Mouse (Mus musculus): ENCODE measurements around the gene Prpsap1.

Gene Prpsap1

DNA sequence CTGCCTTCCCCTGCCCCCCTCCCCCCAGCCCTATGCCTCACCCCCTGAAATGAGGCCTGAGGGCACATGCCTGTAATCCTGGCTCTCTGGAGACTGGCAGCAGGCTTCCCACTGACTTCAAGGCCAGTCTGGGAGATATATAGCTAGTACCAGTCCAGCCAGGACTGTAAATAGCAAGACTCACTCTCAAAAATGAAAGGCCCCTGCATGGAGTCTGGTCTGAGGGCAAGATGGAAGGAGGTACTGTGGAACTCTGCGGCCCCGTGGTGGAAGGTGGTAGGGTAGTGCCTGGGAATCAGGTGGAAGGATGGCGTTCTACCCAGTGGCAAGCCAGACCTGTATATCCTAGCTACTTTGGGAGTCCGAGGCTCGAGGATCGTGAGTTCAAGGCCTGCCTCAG lies 50.1 kb downstream of the Prpsap1 start:
- DNase-seq (ENCODE audit: low spot score), result no peak

DNA sequence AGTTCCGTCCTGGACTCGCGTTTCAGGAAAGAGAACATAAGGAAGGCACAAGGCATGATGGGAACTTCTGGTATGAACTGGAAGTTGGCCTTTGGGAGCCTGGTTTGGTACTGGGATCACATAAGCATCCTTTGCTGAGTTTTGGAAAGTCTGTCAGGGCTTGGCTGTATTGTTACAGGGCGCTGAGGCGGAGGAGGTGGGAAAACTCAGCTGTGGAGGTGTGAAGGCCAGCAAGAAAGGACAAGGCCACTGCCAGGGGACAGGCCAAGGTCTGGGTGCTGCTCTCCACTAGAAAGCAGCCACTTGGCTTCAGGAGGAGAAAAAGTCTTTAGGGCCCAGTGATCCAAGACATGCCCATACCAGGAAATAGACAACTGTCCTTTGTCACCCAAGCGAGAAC lies 50.7 kb downstream of the Prpsap1 start:
- no peak for DNase-seq (ENCODE audit: low spot score)

DNA sequence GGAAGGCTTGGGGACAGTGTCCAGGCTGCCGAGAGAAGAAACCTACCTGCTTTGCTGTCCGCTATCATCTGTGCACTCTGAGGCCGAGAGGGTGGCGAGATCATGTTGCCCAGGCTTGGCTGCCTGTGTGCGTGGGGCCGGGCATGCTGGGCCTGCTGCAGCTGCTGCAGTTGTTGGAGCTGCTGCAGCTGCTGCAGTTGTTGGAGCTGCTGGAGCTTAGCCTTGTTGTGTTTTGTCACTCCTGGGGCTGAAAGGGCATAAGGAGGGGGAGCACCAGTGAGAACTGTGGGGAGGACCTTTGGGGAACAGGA lies 51.2 kb downstream of the Prpsap1 start:
- no peak for DNase-seq (ENCODE audit: low spot score)

DNA sequence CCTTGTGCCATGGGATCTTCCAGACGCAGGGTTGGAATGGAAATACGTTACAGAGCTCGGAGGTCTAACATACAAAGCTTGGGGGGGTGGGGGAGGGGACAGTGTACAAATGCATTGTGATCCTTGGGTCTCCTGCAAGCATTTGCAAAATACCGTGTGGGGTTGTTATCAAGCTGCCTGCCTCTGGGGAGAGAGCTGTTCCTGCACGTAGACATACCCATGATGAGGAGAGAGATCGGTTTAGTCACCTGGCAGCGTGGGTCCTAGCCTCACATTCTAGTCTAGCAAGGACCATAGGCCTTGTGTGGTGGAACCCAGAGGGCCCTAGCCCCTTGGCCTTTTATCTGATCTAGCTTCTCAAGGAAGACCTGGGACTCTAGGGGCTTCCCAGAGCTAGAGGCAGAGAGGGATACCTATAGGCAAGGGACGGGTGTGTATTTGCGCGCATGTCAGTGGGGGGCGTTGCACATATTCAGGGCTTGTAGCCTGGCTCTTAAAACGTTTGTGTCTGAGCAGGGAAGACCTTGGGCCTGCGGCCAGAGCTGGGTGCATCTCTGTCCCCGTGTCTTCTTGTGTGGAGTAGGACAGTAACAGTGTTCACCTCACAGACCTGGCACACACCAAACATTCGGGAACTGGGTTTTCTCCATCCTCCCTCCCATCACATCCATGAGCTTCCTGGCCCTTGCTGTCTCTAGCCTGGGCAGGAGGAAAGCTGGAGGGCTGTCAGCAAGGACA lies 51.7 kb downstream of the Prpsap1 start:
- no peak for DNase-seq (ENCODE audit: low spot score)

DNA sequence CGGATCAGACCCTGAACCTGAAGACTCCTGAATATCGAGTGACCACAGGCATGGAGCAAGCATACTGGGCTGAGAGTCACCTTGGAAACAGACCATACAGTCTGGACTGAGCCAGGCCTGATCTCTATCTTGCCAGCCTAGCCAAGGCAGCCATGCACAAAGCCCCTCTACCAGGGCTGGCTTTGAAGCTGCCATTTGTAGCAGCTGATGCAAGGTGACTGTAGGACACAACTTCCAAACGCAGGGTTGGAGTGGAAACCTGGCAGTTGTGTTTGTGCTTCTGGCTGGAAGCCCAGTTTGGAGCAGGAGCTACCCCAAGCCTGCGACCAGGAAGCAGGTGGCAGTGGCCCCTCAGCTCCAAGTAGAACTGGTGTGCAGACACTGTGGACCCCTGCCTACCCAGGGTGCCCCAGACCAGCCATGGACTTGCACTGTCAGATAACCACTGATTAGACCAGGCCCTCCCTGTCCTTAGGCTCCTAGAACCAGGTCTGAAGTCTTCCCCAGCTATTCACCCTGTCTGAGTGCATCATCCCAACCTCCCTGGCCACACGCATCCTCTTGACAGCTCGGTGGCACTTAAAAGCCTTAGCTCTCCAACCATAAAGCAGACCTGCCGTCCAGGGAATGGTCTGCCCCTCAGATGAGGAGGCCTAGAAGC lies 53.5 kb downstream of the Prpsap1 start:
- DNase-seq (ENCODE audit: low spot score), result no peak

DNA sequence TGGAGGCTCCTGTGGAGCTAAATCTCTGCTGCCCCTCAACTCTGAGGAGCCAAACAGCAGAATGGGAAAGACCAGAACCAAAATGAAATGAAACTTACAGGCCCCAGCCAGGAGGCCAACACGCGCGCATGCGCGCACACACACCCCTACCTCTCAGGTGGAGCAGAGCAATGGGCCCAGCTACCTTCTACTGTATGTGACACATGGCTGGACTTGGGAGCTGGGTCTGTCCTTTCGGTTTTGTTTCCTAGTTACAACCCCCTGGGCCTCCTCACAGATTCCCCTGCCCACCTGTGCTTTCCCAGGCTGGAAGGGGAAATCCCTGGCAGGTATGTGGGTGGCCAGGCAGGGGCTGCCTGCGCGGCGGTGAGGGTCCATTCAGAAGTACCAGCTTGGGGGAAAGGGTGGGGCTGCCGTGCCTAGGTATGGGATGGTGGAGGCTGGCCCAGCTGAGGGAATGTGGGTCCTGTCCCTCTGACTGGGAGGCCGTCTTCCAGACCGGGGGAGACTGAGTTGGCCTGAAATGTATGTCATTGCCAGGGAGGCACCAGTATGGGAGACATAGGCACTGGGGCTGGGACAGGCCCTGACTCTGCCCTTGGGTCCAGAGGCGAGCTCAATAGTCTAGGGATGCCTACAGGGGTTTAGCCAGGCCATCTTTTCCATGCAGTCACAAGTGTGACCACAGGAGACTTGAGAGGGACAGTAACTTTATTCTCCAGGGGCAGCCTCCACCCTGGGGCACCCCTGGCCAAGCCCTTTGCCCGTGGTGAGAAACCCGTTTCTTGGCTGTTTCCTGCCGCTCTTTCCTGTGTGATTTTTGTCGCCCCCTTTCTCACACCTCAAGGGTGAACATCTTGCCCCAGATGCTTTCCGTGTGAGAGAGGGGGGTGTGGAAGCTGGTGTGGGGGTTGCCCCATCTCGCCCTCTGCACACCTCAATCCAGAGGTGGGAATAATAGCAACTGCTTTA lies 54.4 kb downstream of the Prpsap1 start:
- DNase-seq (ENCODE audit: low spot score), result no peak

DNA sequence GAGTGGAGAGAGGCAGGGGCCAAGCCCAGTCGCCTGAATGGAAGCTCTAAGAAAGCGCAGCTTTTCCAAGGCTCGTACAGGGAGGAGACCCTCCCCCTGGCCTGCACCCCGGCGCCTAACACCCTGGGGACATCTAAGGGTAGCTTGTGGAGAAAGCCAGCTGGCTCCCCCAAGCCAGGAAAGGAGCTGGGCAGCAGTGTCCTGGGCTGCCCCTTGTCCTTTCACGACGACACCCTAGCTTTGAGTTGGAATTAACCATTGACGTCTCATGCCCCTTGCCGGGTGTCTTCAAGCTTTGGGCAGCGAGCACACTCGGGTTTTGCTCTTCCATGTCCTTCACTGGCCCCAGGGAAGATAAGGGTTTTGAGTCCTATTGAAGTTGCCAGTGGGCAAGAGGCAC lies 56.5 kb downstream of the Prpsap1 start:
- DNase-seq (ENCODE audit: low spot score), result no peak

DNA sequence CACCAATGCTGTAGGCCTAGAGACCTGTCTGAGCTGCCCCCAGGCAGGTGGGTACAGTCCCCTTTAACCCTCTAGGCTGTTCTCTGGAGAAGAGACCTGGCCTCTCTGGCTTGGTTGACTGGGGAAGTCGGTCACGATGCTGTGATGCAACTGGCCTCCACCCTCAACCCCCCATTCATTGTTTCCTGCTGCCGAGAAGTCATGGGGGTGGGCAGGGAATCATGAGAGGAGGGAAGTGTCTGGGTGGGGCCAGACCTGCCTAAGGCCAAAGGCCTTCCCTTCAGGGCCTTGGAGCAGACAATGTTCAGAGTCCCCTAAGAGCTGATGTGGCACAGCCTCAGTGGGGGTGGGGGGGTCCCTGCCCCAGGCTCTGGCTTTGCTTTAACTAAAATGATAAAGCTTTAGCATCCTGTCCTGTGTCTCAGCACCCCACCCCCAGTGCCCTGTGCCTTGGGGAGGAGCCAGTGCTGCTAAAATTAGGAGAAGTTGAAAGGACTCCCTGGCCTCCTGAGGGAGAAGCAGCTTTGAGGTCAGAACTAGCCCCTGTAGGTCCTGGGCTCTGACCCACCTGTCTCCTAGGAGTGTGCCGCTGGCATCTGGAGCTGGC lies 57.2 kb downstream of the Prpsap1 start:
- DNase-seq (ENCODE audit: low spot score), result no peak

DNA sequence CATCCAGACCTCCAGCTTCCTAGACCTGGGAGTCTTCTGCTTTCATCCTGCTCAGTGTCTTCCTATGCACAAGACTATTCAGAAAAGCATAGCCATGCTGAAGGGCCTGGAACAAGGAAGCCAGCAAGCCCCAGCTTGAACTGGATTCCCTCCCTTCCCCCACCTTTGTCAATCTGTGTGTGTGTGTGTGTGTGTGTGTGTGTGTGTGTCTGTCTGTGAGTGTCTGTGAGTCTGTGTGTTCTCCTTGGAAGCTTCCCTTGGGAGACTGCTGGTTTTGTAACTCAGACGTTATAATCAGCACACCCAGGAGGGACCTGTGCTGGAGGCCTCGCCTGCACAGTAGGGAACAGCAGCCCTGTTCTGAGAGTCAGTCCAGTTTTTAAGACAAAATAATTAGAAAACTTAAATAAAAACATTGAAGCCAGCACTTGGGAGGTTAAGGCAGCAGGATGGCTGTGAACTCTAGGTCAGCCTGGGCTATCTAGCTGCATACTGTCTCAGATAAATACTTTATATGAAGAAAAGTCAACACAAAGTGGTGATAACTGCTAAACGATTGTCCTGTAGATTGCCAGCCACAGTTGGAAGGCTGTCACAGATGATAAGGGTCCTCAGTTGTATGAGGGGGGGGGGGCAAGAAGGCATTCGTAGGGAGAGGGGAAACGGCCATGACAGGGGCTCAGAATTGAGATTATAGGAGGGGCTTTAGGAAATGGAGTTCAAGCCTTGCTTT lies 57.8 kb downstream of the Prpsap1 start:
- no peak for DNase-seq (ENCODE audit: low spot score)

DNA sequence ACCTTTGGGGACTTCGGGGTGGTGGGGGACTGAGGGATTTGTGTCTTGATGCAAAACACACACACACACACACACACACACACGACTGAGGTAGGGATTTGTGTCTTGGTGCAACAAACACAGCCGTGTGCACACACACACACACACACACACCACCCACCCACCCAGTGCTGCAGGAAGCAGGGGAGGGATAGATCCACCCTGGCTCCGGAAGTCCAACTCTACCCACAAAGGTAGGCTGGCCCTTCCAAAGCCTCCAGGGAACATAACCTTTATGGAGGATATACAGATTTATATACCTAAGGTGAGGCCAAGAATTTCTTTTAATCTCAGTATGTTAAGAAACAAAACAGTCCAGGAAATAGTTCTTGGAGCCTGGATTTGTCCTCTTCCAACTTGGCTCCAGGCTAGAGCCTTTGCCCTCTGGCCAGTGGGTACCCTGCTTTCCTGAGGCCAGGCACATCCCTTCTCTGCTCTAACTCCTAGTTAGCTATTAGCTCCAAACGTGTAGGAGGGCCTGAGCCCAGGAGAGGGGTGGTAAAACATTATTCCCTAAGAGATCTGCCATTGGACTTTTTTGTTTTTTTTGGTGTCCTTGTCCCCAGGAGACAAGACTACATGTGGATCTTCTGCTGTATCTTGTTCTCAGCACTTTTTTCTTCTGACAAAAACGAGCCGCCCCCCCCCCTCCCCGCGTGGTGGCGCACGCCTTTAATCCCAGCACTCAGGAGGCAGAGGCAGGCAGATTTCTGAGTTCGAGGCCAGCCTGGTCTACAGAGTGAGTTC lies 58.8 kb downstream of the Prpsap1 start:
- no peak for DNase-seq (ENCODE audit: low spot score)

DNA sequence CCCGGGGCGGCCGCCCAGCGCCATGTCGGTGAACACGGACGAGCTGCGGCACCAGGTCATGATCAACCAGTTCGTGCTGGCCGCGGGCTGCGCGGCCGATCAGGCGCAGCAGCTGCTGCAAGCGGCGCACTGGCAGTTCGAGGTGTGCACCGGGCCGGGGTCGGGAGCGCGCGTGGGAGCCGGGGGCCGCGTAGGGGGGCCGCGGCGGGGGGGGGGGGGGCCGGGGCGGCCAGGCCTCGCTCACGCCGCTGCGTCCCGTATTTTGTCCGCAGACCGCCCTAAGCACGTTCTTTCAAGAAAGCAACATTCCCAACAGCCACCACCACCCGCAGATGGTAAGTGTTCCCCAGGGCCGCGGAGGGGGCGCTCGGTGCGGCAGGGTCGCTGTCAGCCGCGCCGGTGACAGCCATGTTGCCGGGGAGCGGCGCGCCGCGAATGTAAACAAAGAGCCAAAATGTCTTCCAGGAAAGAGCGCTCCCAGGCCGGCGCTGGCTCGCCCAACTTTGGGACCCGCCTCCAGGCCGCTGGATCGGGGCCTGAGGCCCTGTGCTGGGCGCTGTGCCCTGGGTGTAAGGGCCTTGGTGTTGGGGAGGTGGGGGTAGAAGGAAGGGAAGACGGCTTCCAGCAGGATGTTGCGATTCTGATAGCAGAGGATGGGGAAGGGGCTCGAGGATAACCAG lies 59.6 kb downstream of the Prpsap1 start:
- DNase-seq (ENCODE audit: low spot score), result peak; percentile 62

DNA sequence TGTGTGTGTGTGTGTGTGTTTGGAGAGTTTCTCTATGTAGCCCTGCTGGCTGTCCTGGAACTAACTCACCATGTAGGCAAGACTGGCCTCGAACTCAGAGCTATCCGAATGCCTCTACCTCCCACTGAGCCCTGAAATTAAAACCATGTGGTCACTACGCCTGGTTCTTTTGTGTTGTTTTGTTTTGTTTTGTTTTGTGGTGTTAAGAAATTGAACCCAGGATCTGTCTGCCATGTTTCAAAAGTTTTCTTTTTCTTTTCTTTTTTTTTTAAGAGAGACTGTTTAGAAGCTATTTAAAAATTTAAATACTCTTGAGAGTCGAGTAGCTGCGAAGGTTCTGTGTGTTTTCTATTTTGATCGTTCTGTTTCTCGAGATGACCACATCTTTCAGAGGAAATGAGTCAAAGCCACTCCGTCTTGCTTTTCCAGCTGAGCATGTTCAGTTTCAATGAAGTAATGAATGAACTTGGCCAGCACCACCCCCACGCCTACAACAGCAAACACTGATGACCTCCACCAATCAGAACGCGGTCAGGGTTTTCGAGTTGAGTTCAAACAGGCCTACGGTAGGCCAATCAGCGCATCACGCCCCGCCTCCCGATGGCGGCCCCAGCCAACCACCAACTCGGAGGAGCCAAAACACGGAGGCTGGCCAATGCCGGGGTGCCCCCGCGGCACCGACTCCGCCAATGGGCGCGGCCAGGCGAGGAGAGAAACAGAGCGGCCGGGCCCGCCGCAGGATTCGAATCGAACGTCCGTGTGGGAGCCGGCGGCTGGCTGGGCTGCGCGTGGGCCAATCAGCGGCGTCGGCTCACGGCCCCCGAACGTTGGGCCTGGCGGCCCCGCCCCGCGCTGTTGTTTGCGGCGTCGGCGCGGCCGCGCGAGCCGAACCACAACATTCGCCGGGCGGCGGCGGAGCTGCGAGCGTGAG lies 60.4 kb downstream of the Prpsap1 start, which contains the start of gene Ubald2:
Ubald2 (plus strand) TSS at position 739 of the 931 bp plus-strand sequence.
- DNase-seq (ENCODE audit: low spot score), result peak; percentile 99

DNA sequence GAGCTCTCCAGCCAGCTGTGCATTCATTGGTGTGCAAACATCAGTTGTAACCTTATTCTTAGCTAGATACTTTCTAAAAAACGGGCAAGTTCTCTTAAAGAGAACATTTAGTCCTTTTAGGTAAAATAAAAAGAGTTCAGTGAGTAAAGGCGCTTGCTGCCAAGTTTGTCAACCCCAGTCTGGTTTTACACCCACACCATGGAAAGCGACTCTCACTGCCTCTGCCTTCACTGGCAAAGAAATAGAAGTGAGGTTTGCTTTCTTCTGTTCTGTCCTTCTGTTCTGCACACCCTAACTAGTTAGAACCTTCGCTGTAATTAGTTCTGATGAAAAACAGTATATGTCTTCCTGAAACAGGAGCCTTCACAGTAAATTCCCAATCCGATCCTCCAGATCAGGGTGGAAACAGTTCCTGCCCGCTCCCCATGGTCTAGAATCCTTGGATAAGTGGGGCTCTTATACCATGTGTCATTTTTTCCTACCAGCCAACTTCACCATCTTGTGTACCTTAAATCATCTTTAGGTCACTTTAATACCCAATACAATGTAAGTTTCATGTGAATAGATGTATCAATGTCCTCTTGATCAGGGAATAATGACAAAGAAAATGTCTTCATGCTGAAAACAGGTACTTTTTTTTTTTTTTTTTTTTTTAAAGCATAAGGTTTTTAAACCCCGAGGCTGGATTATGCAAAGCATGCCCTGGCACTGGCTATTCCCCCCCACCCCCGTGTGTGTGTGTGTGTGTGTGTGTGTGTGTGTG lies 61.2 kb downstream of the Prpsap1 start:
- no peak for DNase-seq (ENCODE audit: low spot score)

DNA sequence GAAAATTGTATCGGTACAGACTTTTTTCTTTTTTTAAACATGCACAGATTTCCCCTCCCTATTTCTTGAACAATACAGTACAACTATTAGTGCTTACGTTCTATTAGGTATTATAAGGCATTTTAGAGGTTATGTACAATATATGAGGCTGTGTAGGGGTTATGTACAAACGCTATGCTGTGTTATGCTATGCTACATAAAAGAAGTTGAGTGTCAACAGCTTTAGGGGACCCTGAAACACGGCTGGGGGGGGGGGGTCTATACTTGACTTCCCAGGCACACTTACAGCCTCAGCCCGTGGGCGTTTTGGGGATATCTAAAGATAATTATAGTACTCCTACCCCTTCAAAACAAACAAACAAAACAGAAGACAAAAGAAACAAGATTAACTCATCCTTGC lies 61.9 kb downstream of the Prpsap1 start:
- no peak for DNase-seq (ENCODE audit: low spot score)

DNA sequence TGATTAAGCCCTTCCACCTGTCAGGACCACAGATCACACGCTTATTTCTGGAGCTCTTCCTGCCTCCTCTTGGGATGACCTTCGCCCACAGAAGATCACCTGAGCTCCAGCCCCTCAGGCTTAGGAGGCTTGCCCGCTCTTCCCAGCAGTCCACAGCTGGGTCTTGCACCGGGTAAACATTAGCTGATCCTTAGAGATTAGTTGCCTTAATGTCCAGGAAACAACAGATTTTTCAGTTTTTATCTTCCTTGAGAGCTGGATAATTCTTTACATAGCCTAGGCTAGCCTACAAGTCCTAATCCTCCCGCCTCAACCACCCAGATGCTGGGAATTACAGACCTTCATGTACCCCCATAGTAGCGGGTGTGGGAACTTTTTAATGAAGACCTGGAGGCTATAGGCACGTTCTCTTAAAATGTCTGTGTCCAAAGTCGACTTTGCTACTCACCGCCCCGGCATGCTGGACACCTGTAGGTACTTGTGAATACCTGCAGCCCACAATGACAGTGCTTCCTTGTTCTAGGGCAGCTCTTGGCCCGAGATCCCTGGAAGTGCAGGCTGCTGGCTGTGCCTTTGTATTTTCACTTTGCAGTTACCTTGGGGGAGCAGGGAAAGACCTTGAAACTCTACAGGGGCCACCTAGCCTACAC lies 62.4 kb downstream of the Prpsap1 start:
- no peak for DNase-seq (ENCODE audit: low spot score)

DNA sequence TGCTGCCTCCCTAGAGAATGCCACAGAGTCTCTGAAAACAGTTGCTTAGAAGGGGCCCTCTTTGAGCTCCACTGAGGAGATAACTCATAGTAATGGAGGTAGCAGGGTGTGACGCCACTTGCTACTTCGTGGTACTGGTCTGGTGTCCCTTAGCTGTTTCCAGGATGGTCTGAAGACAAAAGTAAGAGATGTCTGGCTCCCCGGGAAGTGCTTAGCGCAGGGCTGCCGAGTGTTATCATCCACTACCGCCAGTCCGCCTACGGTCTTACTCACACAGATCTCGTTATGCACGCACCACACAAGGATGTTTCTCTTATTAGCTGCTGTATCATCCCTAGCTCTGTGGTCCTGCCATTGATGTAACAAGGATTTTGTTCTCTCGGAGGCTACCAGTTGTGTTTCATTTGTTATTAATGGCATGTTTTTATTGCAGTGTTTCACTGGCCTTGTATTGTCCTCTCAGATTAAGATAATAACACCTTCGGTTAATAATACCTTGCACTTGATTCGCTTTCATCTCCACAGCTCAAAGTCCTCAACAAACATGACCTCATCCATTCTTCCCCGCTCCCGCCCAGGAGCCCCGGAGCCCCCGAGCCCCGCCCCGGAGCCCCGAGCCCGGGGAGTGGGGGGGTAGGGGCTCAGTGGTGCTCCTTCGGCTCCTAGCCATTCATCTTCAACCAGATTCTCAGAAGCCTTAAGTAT lies 63.1 kb downstream of the Prpsap1 start:
- no peak for DNase-seq (ENCODE audit: low spot score)

Data from ovary, adult 18-20 months (tissue).